Mouse (Mus musculus) heart, embryonic 12.5 days (tissue): ENCODE data around the gene Tns1. TPM values are rescaled to one million over a fixed set of nuclear protein-coding genes. Genes with fewer than 3 reads are reported as not detected.
"Not testable (repeated sequence)": the region's sequence is repeated elsewhere in the genome, so short reads cannot be mapped to it uniquely, and the experiment has no call there.

Source experiments
- ATAC-seq: fragments of 200-750 bp; cut with Nextera tagmentation; 2 replicates; pipeline ENCODE4 v1.8.0; 2017; ENCODE audit warnings: moderate TSS enrichment, moderate library complexity; ENCODE audit not compliant: insufficient number of reproducible peaks, low FRiP score
- H3K27ac ChIP-seq: fragments of 300-500 bp; sonication (generic); 2 replicates; pipeline ENCODE4 v1.5.1; 2016; ENCODE audit warnings: mild to moderate bottlenecking, moderate library complexity; ENCODE audit not compliant: poor library complexity, severe bottlenecking
- H3K27me3 ChIP-seq: fragments of 300-500 bp; sonication (generic); replicated peaks from 2 replicates; pipeline ENCODE4 v1.6.1; 2016; ENCODE audit warnings: mild to moderate bottlenecking, moderate library complexity
- H3K36me3 ChIP-seq: fragments of 300-500 bp; sonication (generic); 2 replicates; pipeline ENCODE4 v1.6.1; 2016; ENCODE audit warnings: mild to moderate bottlenecking, moderate library complexity
- H3K4me1 ChIP-seq: fragments of 300-500 bp; sonication (generic); replicated peaks from 2 replicates; pipeline ENCODE4 v1.6.1; 2016; ENCODE audit warnings: mild to moderate bottlenecking
- H3K4me2 ChIP-seq: fragments of 300-500 bp; sonication (generic); 2 replicates; pipeline ENCODE4 v1.6.1; 2016; ENCODE audit warnings: mild to moderate bottlenecking, moderate library complexity
- H3K4me3 ChIP-seq: fragments of 300-500 bp; sonication (generic); 2 replicates; pipeline ENCODE4 v1.5.1; 2016; ENCODE audit warnings: mild to moderate bottlenecking
- H3K9ac ChIP-seq: fragments of 300-500 bp; sonication (generic); 2 replicates; pipeline ENCODE4 v1.6.1; 2016; ENCODE audit warnings: mild to moderate bottlenecking, moderate library complexity
- H3K9me3 ChIP-seq: fragments of 300-500 bp; sonication (generic); replicated peaks from 2 replicates; pipeline ENCODE4 v1.6.1; 2016; ENCODE audit warnings: mild to moderate bottlenecking, moderate library complexity
- WGBS: fragments of 180-500 bp; shearing (Covaris S2); methylation state at CpG from one replicate; pipeline ENCODE4 v1.1.7; 2016; 5-methylcytosine and 5-hydroxymethylcytosine counted together
- polyA plus RNA-seq: library from polyadenylated mRNA; unstranded; fragments of >200 nt; fragmentation: Nextera tagmentation; extraction: Ambion mirVana; gene quantifications from 2 replicates; pipeline ENCODE4 v1.2.1, GENCODE M21; 2016

Gene Tns1
- polyA plus RNA-seq, 1 experiment from 2014 or later = 115 TPM

- H3K9ac ChIP-seq, H3K4me1 ChIP-seq, H3K4me2 ChIP-seq, H3K27me3 ChIP-seq, H3K9me3 ChIP-seq, H3K27ac ChIP-seq, ATAC-seq, H3K4me3 ChIP-seq: not testable (repeated sequence)
- WGBS = 87% methylated on average over 6 of the region's 6 CpGs
- H3K36me3 ChIP-seq = peaks cover 23% of the 10 kb centered on the region
Measured at GRCm38 (mm10) chr1:73895451-73895850, 228.8 kb downstream of the Tns1 start.

- no peak overlapping the region for H3K4me2 ChIP-seq
- H3K9ac ChIP-seq = no peak overlapping the region
- H3K27me3 ChIP-seq = no peaks in the 10 kb centered on the region
- H3K9me3 ChIP-seq = peaks cover 18% of the 10 kb centered on the region
- H3K4me1 ChIP-seq = no peaks in the 10 kb centered on the region
- H3K27ac ChIP-seq = no peak overlapping the region
- ATAC-seq = no peak
- H3K36me3 ChIP-seq = peaks cover 9% of the 10 kb centered on the region; the same call in 1 of the 2 replicates
- H3K4me3 ChIP-seq = no peak overlapping the region
Measured at GRCm38 (mm10) chr1:73880731-73881130, 243.5 kb downstream of the Tns1 start.

GRCm38 (mm10) chr1:73875676-73876218 is 248.5 kb downstream of the Tns1 start:
- Histone ChIP-seq H3K9me3 (0 out of 2 replicates have a peak, but pooled peaks cover 6% of the 10 kb centered on the region), H3K27me3 (no peaks in the 10 kb centered on the region), H3K36me3 (no peaks in the 10 kb centered on the region), H3K9ac (no peak overlapping the region), H3K4me1 (no peaks in the 10 kb centered on the region), H3K27ac (no peak overlapping the region), H3K4me3 (no peak overlapping the region), H3K4me2 (no peak overlapping the region)
- ATAC-seq = no peak
- WGBS = 12% methylated on average over 1 of the region's 1 CpGs

GRCm38 (mm10) chr1:73864314-73864713 is 259.9 kb downstream of the Tns1 start:
- Histone ChIP-seq H3K27me3 (no peaks in the 10 kb centered on the region), H3K9me3 (no peaks in the 10 kb centered on the region), H3K27ac (no peak overlapping the region), H3K9ac (no peak overlapping the region), H3K36me3 (no peaks in the 10 kb centered on the region), H3K4me1 (peaks cover 11% of the 10 kb centered on the region), H3K4me2 (no peak overlapping the region), H3K4me3 (no peak overlapping the region)
- WGBS = 63% methylated on average over 3 of the region's 3 CpGs
- ATAC-seq = no peak

- H3K27ac ChIP-seq = 0 out of 2 replicates have a peak overlapping the region, but pooled peaks have one; percentile 16
- peak overlapping the region; percentile 31 for H3K4me3 ChIP-seq
- H3K36me3 ChIP-seq = no peaks in the 10 kb centered on the region
- no peaks in the 10 kb centered on the region for H3K27me3 ChIP-seq
- WGBS = 29% methylated on average over 11 of the region's 11 CpGs
- H3K9ac ChIP-seq = peak overlapping the region; percentile 17; the same call in 1 of the 2 replicates
- H3K4me1 ChIP-seq = peaks cover 11% of the 10 kb centered on the region
- no peak; the same call in 1 of the 2 replicates for ATAC-seq
- H3K4me2 ChIP-seq = peak overlapping the region; percentile 66
- H3K9me3 ChIP-seq = no peaks in the 10 kb centered on the region
Measured at GRCm38 (mm10) chr1:73863074-73863431, 261.2 kb downstream of the Tns1 start.

GRCm38 (mm10) chr1:73862323-73863073 is 261.8 kb downstream of the Tns1 start:
- Histone ChIP-seq H3K4me3 (peak overlapping the region; percentile 31), H3K9me3 (no peaks in the 10 kb centered on the region), H3K27me3 (no peaks in the 10 kb centered on the region), H3K9ac (peak overlapping the region; percentile 17; the same call in 1 of the 2 replicates), H3K4me1 (peaks cover 11% of the 10 kb centered on the region), H3K27ac (peak overlapping the region; percentile 13; the same call in 1 of the 2 replicates), H3K4me2 (peak overlapping the region; percentile 66), H3K36me3 (no peaks in the 10 kb centered on the region)
- peak; percentile 94 for ATAC-seq
- WGBS = 11% methylated on average over 15 of the region's 15 CpGs

GRCm38 (mm10) chr1:73860421-73860820 is 263.8 kb downstream of the Tns1 start:
- Histone ChIP-seq H3K9me3 (no peaks in the 10 kb centered on the region), H3K36me3 (no peaks in the 10 kb centered on the region), H3K4me2 (no peak overlapping the region), H3K27me3 (no peaks in the 10 kb centered on the region), H3K4me3 (no peak overlapping the region), H3K27ac (no peak overlapping the region), H3K4me1 (peaks cover 11% of the 10 kb centered on the region), H3K9ac (no peak overlapping the region)
- no peak for ATAC-seq
- WGBS = 70% methylated on average over 3 of the region's 3 CpGs

Other genes with a start within 250 kb of the Tns1 start
- 0.28 and 0.36 TPM in 2 replicates for gene Rufy4, start 1.1 kb upstream of the Tns1 start, polyA plus RNA-seq
- 0.08 and 0.11 TPM in 2 replicates for gene Cxcr2, start 29.5 kb upstream of the Tns1 start, polyA plus RNA-seq
- gene Cxcr1, start 70.2 kb upstream of the Tns1 start, polyA plus RNA-seq = not detected in 2 replicates
- 478 and 484 TPM in 2 replicates for gene Arpc2, start 111.6 kb upstream of the Tns1 start, polyA plus RNA-seq
- gene Gpbar1, start 154.1 kb upstream of the Tns1 start, polyA plus RNA-seq = 0.37 and 0.41 TPM in 2 replicates
- gene Aamp, start 160.3 kb upstream of the Tns1 start, polyA plus RNA-seq = 169 and 171 TPM in 2 replicates
- 215 and 216 TPM in 2 replicates for gene Pnkd, start 160.5 kb upstream of the Tns1 start, polyA plus RNA-seq
- 41.1 and 42.9 TPM in 2 replicates for gene Tmbim1, start 181.2 kb upstream of the Tns1 start, polyA plus RNA-seq
- gene Catip, start 237.7 kb upstream of the Tns1 start, polyA plus RNA-seq = 0.46 TPM in 2 replicates